Mouse (Mus musculus) cerebellum, adult 2 months (tissue): ENCODE data around the gene AA986860. TPM values are rescaled to one million over a fixed set of nuclear protein-coding genes. Genes with fewer than 3 reads are reported as not detected.
A peak's percentile ranks its signal among the peaks of the same experiment; 100 is the strongest.

ENCODE experiments used
- DNase-seq, 2 experiments: peaks; one replicate each; pipeline ENCODE4 v3.0.0; 2021
- H3K27ac ChIP-seq: fragments of 200-500 bp; 2 replicates; pipeline ENCODE4 v1.5.1; 2012; ENCODE audit warnings: low read length, control low read depth, inconsistent platforms; ENCODE audit not compliant: insufficient read depth
- H3K27me3 ChIP-seq: fragments of 200-500 bp; 2 replicates; pipeline ENCODE4 v1.6.1; 2012; ENCODE audit warnings: inconsistent platforms, mild to moderate bottlenecking, low read length, moderate library complexity; ENCODE audit not compliant: control insufficient read depth, insufficient read depth
- H3K4me1 ChIP-seq: fragments of 200-500 bp; 2 replicates; pipeline ENCODE4 v1.6.1; 2011; ENCODE audit warnings: low read length; ENCODE audit not compliant: control insufficient read depth, insufficient read depth
- H3K4me3 ChIP-seq: fragments of 200-500 bp; replicated peaks from 2 replicates; pipeline ENCODE3; 2011; ENCODE audit warnings: mild to moderate bottlenecking, low read depth, low read length, control low read depth; ENCODE audit not compliant: insufficient read depth
- CTCF ChIP-seq: fragments of 200-500 bp; IDR thresholded peaks from 2 replicates; pipeline ENCODE4 v1.5.1; 2011; ENCODE audit warnings: low read depth, mild to moderate bottlenecking, control low read depth, low read length, moderate library complexity, borderline replicate concordance; ENCODE audit not compliant: insufficient read depth
- POLR2A ChIP-seq: fragments of 200-500 bp; IDR thresholded peaks from 2 replicates; pipeline ENCODE4 v1.6.1; 2011; ENCODE audit warnings: low read length, control low read depth, borderline replicate concordance; ENCODE audit not compliant: insufficient read depth
- WGBS: fragments of 180-500 bp; shearing (Covaris S2); methylation state at CpG from one replicate; pipeline ENCODE4 v1.1.7; 2018; 5-methylcytosine and 5-hydroxymethylcytosine counted together
- polyA plus RNA-seq: library from polyadenylated mRNA; depleted of rRNA; stranded (reverse); fragments of >200 nt; gene quantifications from 2 replicates; pipeline ENCODE4 v1.2.3, GENCODE M21; 2012

Gene AA986860
- polyA plus RNA-seq, 1 experiment = 2.9 TPM

GRCm38 (mm10) chr1:130714046-130714445 is 17.7 kb upstream of the AA986860 start:
- Histone ChIP-seq H3K4me1 (peaks cover 4% of the 10 kb centered on the region; the same call in 1 of the 2 replicates), H3K27ac (no peak overlapping the region), H3K27me3 (no peaks in the 10 kb centered on the region), H3K4me3 (no peak overlapping the region)
- DNase-seq = no peak
- 74% methylated on average over 4 of the region's 4 CpGs for WGBS
- TF ChIP-seq POLR2A (no peak), CTCF (no peak)

GRCm38 (mm10) chr1:130715561-130716217 is 16.1 kb upstream of the AA986860 start, which contains the start of gene Gm29427:
TSS of gene Gm29427 (minus strand) at chr1:130715799.
- H3K27ac ChIP-seq = peak within 1 kb of the TSS; percentile 84
- TF ChIP-seq POLR2A = peak; percentile 57; the same call in 1 of the 2 replicates
- TF ChIP-seq CTCF = no peak
- H3K27me3 ChIP-seq = no peaks in the 10 kb centered on the region
- under 1% methylated on average over 38 of the region's 38 CpGs for whole genome bisulfite sequencing
- peak; percentile 99 for DNase-seq
- H3K4me1 ChIP-seq = peaks cover 5% of the 10 kb centered on the region; the same call in 1 of the 2 replicates
- H3K4me3 ChIP-seq = peak within 1 kb of the TSS; percentile 94

DNA sequence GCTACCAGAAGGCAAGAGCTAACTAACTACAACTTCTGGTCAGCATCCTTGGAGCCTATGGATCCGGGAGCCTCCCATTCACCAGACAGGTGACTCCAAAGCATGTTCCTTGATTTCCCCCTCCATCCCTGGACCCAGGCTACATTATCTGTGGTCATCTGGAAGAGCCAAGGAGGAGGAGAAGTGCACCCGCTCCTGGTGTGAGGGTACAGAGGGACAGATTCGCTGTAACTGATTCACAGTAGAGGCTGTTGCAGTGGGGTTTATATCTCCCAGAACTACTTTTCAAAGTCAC is 15.6 kb upstream of the AA986860 start:
- 0% methylated on average over 3 of the region's 3 CpGs for WGBS
- Histone ChIP-seq H3K4me3 (peak overlapping the region; percentile 94), H3K27ac (peak overlapping the region; percentile 84), H3K4me1 (peaks cover 5% of the 10 kb centered on the region; the same call in 1 of the 2 replicates), H3K27me3 (no peaks in the 10 kb centered on the region)
- no peak for DNase-seq
- TF ChIP-seq CTCF (no peak), POLR2A (no peak)

GRCm38 (mm10) chr1:130716513-130717290 is 15.1 kb upstream of the AA986860 start:
- no peaks in the 10 kb centered on the region for H3K27me3 ChIP-seq
- TF ChIP-seq CTCF = no peak
- TF ChIP-seq POLR2A = no peak
- peak in 1 of 2 experiments; percentile 72 for DNase-seq
- under 1% methylated on average over 42 of the region's 42 CpGs for WGBS
- peaks cover 5% of the 10 kb centered on the region; the same call in 1 of the 2 replicates for H3K4me1 ChIP-seq
- H3K27ac ChIP-seq = peak overlapping the region; percentile 84
- peak overlapping the region; percentile 94 for H3K4me3 ChIP-seq

- H3K4me3 ChIP-seq = peak within 1 kb of the TSS; percentile 94
- peak within 1 kb of the TSS; percentile 96 for H3K27ac ChIP-seq
- H3K27me3 ChIP-seq = no peaks in the 10 kb centered on the region
- H3K4me1 ChIP-seq = peaks cover 5% of the 10 kb centered on the region; the same call in 1 of the 2 replicates
- under 1% methylated on average over 54 of the region's 54 CpGs for WGBS
- peak; percentile 90 to 93 for DNase-seq
- no peak for TF ChIP-seq CTCF
- TF ChIP-seq POLR2A = peak; percentile 57; the same call in 1 of the 2 replicates
These were observed 14.4 kb upstream of the AA986860 start, which contains the start of gene Yod1 for GRCm38 (mm10) chr1:130717291-130717871. TSS of gene Yod1 (plus strand) at chr1:130717327.

DNA sequence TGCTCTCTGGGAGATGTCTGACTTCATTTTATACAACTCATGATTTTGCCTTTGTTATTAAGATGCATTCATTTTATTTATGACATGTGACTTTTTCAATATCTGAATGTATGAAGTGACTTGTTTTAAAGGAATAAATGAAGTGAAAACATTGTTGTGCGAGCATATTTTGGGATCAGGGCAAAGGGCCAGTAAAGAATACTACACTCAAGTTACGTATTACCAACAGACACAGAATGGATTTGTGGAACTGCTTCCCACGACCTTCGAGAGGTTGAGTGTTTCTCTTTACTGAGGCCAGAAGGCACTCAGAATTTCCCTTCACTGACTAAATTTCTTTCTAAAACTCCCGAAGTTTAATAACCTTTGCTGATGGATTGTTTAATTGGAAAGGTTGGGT is 7.6 kb upstream of the AA986860 start:
- TF ChIP-seq CTCF = no peak
- TF ChIP-seq POLR2A = no peak
- 82% methylated on average over 5 of the region's 5 CpGs for WGBS
- no peak overlapping the region for H3K27ac ChIP-seq
- H3K27me3 ChIP-seq = no peaks in the 10 kb centered on the region
- no peak overlapping the region for H3K4me3 ChIP-seq
- DNase-seq = no peak
- no peaks in the 10 kb centered on the region; the same call in 1 of the 2 replicates for H3K4me1 ChIP-seq

DNA sequence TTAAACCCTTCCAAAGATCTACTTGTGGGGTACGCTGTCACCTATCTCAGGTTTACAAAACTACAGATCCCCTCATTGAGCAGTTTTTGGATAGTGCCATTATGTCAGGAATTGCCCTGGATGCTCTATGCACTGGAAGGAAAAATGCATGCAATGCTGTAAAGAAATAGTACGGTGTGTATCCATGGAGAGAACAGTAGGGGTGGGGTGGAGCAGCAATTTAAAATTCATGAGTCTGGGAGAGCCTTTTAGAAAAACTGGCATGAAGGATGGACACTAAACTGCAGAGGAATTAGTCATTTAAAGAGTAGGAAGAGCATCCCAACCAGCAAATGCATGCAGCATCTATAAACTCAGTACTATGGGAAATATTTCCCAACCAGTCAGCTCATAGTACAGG is 5.4 kb upstream of the AA986860 start:
- H3K4me3 ChIP-seq = no peak overlapping the region
- 62% methylated on average over 2 of the region's 2 CpGs for WGBS
- TF ChIP-seq POLR2A (no peak), CTCF (no peak)

DNA sequence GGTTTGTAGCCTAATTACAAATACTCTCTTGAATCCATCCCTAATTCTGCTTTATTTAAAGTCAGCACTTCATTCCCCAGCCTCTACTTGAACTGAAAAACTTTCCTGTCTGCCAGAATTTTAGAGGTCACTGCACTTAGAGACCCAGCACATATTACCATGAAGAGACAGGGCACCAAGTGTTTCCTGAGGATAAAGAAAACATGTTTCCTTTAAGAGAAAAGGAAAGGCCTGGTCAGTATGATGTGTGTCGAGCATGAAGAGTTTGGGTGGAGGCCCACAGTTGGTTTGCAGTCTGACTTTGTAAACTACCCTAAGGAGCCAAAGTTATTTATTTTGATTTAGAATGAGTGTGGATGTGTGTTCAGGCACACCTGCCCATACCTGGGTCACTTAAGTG is 3.7 kb upstream of the AA986860 start:
- no peaks in the 10 kb centered on the region for H3K27me3 ChIP-seq
- no peak overlapping the region for H3K27ac ChIP-seq
- no peak for TF ChIP-seq CTCF
- TF ChIP-seq POLR2A = no peak
- H3K4me1 ChIP-seq = no peaks in the 10 kb centered on the region; the same call in 1 of the 2 replicates
- DNase-seq = no peak
- H3K4me3 ChIP-seq = no peak overlapping the region
- 79% methylated on average over 1 of the region's 1 CpGs for WGBS

More for the DNA sequence above, 5.4 kb upstream of the AA986860 start:
- no peaks in the 10 kb centered on the region for H3K27me3 ChIP-seq
- H3K4me1 ChIP-seq = no peaks in the 10 kb centered on the region; the same call in 1 of the 2 replicates
- H3K27ac ChIP-seq = no peak overlapping the region
- DNase-seq = no peak
